Mouse (Mus musculus): ENCODE data around the gene Olfr38. TPM values are rescaled to one million over a fixed set of nuclear protein-coding genes. Genes with fewer than 3 reads are reported as not detected.

Gene Olfr38
- not detected in 2 replicates for total RNA-seq (2014; rRNA removed)
- polyA plus RNA-seq (2015; fragmentation: Nextera tagmentation; extraction: Ambion mirVana), result not detected in 2 replicates

DNA sequence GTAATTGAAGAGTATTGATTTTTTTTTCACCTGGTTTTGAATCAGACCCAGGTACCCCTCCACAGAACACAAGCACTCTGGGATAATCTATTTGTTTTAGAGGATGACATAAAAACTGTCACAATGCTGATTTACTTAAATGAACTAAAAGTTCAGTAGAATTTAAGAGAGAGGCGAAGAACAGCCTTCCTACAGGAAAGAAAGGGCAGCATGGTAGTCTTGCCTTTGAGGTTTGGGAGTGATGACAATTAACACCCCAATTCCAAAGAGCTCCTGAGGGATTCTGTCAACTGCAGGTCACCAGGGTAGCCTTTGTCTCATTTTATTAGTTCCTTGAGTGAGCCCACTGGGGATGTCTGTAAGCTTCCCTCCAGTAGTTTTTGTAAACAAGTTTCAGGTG is at the start of gene Olfr38:
Olfr38 (plus strand) TSS at position 301 of the 400 bp plus-strand sequence.
- no peak within 1 kb of the TSS for H3K9ac ChIP-seq (replicated peaks; ENCODE audit: low read length, poor library complexity, severe bottlenecking)
- no peaks in the 10 kb centered on the region for H3K4me1 ChIP-seq (ENCODE audit: insufficient read depth, low read length)
- no peaks in the 10 kb centered on the region for H3K9me3 ChIP-seq (ENCODE audit: low read length)
- no peaks in the 10 kb centered on the region for H3K36me3 ChIP-seq (ENCODE audit: insufficient read depth, low read length)
- no peak within 1 kb of the TSS for H3K4me3 ChIP-seq (ENCODE audit: low read depth, low read length)
- no peaks in the 10 kb centered on the region for H3K27me3 ChIP-seq (ENCODE audit: insufficient read depth, low read length)
- TF ChIP-seq CTCF (IDR thresholded peaks at IDR 0.05), result no peak
- ATAC-seq (ENCODE audit: low FRiP score), result no peak
- 81% methylated on average over 1 of the region's 1 CpGs for WGBS
- no peak within 1 kb of the TSS for H3K27ac ChIP-seq (ENCODE audit: low read depth, low read length)
- DNase-seq (ENCODE audit: low spot score), result no peak
- no peak within 1 kb of the TSS for H3K4me2 ChIP-seq (ENCODE audit: low read depth, low read length, poor library complexity, severe bottlenecking)

DNA sequence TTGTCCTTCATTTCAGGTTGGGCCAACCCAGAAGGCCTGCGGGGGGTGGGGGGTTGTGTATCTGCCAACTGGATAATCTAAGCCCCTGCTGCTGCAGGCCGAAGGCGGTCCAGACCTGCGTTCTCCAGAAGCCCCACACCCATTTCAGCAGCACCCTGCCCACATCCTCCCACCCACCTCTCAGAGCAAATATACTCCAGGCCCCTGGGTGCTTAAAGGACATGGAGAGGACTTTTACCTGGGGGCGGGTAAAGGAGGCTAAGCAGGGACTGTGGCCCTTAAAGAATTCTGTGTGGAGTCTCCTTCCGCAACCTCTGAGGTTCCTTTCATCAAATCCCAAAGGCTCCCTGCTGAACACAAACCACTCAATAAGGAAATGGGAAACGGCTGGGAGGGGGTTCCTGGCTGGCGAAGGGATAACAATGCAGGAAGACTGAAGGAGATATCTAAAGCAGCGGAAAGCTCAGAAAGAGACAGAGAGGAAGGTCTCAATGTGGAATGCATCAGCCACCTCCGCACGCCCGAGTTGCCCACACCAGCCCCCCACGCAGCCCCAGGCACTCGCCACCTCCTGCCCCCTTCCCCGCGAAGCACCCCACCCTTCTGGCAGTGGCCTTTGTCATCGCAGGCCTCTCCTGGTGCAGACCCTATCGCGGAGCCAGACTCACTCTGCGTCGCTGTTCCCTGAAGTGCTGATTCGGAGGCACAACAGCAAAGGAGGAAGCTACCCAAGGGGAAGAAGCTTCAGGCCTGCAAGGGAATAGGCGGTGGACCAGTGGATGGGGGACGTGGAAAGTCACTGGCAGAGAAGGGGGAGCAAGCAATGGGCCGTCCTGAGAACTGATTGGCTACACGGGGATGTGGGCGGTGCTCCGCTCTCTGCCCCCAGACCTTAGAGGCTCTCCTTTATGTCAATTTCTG is 46.7 kb upstream of the Olfr38 start, which contains the start of gene Tcaf1:
Tcaf1 (minus strand) TSS at position 798 of the 921 bp plus-strand sequence.
- H3K4me3 ChIP-seq (ENCODE audit: low read depth, low read length), result peak within 1 kb of the TSS; percentile 74
- peak within 1 kb of the TSS; percentile 72 for H3K4me2 ChIP-seq (ENCODE audit: low read depth, low read length, poor library complexity, severe bottlenecking)
- ATAC-seq (ENCODE audit: low FRiP score), result peak; percentile 99
- H3K9ac ChIP-seq (replicated peaks; ENCODE audit: low read length, poor library complexity, severe bottlenecking), result peak within 1 kb of the TSS; percentile 96
- no peaks in the 10 kb centered on the region for H3K36me3 ChIP-seq (ENCODE audit: insufficient read depth, low read length)
- 1% methylated on average over 28 of the region's 28 CpGs for WGBS
- peaks cover 14% of the 10 kb centered on the region; the same call in 1 of the 2 replicates for H3K4me1 ChIP-seq (ENCODE audit: insufficient read depth, low read length)
- no peaks in the 10 kb centered on the region for H3K27me3 ChIP-seq (ENCODE audit: insufficient read depth, low read length)
- peak within 1 kb of the TSS; percentile 99 for H3K27ac ChIP-seq (ENCODE audit: low read depth, low read length)
- DNase-seq (ENCODE audit: low spot score), result peak; percentile 96
- H3K9me3 ChIP-seq (ENCODE audit: low read length), result no peaks in the 10 kb centered on the region
- peak; percentile 12; the same call in 1 of the 2 replicates for TF ChIP-seq CTCF (IDR thresholded peaks at IDR 0.05)

DNA sequence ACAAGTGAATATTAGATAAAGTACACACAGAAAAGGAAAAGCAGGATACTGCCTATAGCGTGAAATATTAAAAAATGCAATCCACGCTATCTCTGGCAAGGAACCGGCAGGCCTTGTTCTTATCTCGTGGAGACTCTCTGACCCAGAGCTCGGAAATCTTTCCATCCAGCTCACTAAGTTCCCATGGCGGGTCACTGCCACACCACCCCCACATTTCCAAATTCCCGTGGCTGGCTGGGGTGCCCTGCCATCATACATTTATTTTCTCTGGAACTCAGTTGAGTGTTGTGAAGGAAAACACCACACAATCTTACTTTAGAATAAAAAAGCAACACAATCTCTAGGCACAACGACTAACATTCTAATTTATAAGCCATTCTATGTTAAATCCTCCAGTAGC is 41.5 kb upstream of the Olfr38 start:
- Histone ChIP-seq H3K4me1 (ENCODE audit: insufficient read depth, low read length) (no peaks in the 10 kb centered on the region), H3K27me3 (ENCODE audit: insufficient read depth, low read length) (no peaks in the 10 kb centered on the region)
- 72% methylated on average over 8 of the region's 8 CpGs for WGBS

DNA sequence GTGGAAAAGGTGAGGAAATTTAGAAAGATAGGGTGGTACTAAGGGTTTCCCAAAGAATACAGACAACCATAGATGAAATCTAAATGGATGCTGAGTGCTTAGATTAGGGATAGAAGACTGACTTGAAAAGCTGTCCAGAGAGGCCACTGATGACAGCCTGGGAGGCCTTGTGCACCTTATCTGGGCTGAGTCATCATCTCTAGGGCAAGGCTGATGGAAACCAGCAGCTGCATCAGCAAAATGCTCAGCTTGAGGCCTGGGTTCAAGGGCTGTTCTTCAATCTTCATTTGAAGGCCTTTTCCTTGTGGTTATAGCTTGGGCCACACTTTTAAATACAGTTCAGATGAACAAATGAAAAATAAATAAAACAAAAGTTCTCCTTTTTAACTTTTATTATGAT is 38.2 kb upstream of the Olfr38 start:
- H3K36me3 ChIP-seq (ENCODE audit: insufficient read depth, low read length), result no peaks in the 10 kb centered on the region
- TF ChIP-seq CTCF (IDR thresholded peaks at IDR 0.05), result no peak
- DNase-seq (ENCODE audit: low spot score), result no peak
- H3K4me1 ChIP-seq (ENCODE audit: insufficient read depth, low read length), result no peaks in the 10 kb centered on the region
- H3K27ac ChIP-seq (ENCODE audit: low read depth, low read length), result no peak overlapping the region
- no peaks in the 10 kb centered on the region for H3K27me3 ChIP-seq (ENCODE audit: insufficient read depth, low read length)
- H3K9ac ChIP-seq (replicated peaks; ENCODE audit: low read length, poor library complexity, severe bottlenecking), result no peak overlapping the region
- H3K4me3 ChIP-seq (ENCODE audit: low read depth, low read length), result no peak overlapping the region
- no peak overlapping the region for H3K4me2 ChIP-seq (ENCODE audit: low read depth, low read length, poor library complexity, severe bottlenecking)
- no peaks in the 10 kb centered on the region for H3K9me3 ChIP-seq (ENCODE audit: low read length)
- ATAC-seq (ENCODE audit: low FRiP score), result no peak

More for the DNA sequence above, 41.5 kb upstream of the Olfr38 start:
- TF ChIP-seq CTCF (IDR thresholded peaks at IDR 0.05), result no peak
- ATAC-seq (ENCODE audit: low FRiP score) (no peak), DNase-seq (ENCODE audit: low spot score) (no peak)
- no peak overlapping the region for H3K4me2 ChIP-seq (ENCODE audit: low read depth, low read length, poor library complexity, severe bottlenecking)
- H3K4me3 ChIP-seq (ENCODE audit: low read depth, low read length), result no peak overlapping the region
- H3K9ac ChIP-seq (replicated peaks; ENCODE audit: low read length, poor library complexity, severe bottlenecking), result no peak overlapping the region
- no peaks in the 10 kb centered on the region for H3K36me3 ChIP-seq (ENCODE audit: insufficient read depth, low read length)
- H3K27ac ChIP-seq (ENCODE audit: low read depth, low read length), result no peak overlapping the region
- H3K9me3 ChIP-seq (ENCODE audit: low read length), result no peaks in the 10 kb centered on the region

DNA sequence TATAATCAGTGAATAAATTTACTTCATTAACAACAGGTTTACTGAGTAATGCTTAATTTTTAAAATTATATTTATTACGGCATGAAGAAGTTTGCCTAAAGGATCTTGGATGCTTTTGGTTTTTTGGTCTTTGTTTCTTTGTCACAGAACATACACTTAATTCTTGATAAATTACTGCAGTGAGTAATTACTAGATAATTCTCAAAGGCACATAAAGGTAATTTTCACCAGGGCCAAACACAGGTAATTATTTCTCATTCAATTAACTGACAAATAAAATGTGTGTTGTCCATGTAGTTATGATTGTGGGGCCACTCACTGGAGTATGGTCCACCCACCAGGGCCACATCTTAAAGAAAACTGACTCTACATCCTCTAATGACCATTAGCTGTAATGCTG is 17.1 kb upstream of the Olfr38 start, which contains the start of gene Olfr453:
Olfr453 (plus strand) TSS at position 301 of the 400 bp plus-strand sequence.
- DNase-seq (ENCODE audit: low spot score), result no peak

DNA sequence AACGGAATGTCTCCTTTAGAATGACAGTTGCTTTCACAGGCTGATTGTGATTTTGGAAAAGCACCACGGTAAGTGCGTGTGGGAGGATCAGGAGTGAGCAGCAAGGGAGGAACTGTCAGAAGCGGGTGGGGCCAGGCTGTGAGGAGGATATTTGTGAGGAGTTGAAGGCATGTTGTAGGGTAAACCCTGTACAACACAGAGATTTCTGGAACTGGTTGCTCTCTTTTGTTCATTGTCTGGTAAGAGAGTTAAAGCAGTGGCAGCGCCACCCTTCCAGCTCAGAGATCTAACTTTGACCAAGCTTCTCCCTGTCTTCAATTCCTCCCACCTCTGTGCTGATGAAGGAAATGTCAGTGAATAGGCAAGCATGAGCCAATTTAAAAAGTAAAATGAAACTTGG is 13.9 kb upstream of the Olfr38 start:
- Histone ChIP-seq H3K9ac (replicated peaks; ENCODE audit: low read length, poor library complexity, severe bottlenecking) (no peak overlapping the region), H3K4me1 (ENCODE audit: insufficient read depth, low read length) (no peaks in the 10 kb centered on the region), H3K27me3 (ENCODE audit: insufficient read depth, low read length) (no peaks in the 10 kb centered on the region), H3K4me3 (ENCODE audit: low read depth, low read length) (no peak overlapping the region), H3K36me3 (ENCODE audit: insufficient read depth, low read length) (no peaks in the 10 kb centered on the region), H3K4me2 (ENCODE audit: low read depth, low read length, poor library complexity, severe bottlenecking) (no peak overlapping the region), H3K27ac (ENCODE audit: low read depth, low read length) (no peak overlapping the region), H3K9me3 (ENCODE audit: low read length) (no peaks in the 10 kb centered on the region)
- no peak for TF ChIP-seq CTCF (IDR thresholded peaks at IDR 0.05)
- 77% methylated on average over 5 of the region's 5 CpGs for WGBS
- ATAC-seq (ENCODE audit: low FRiP score) (no peak), DNase-seq (ENCODE audit: low spot score) (no peak)

More for the DNA sequence above, 17.1 kb upstream of the Olfr38 start, which contains the start of gene Olfr453:
- Histone ChIP-seq H3K27ac (ENCODE audit: low read depth, low read length) (no peak within 1 kb of the TSS), H3K4me2 (ENCODE audit: low read depth, low read length, poor library complexity, severe bottlenecking) (no peak within 1 kb of the TSS), H3K4me1 (ENCODE audit: insufficient read depth, low read length) (no peaks in the 10 kb centered on the region), H3K9ac (replicated peaks; ENCODE audit: low read length, poor library complexity, severe bottlenecking) (no peak within 1 kb of the TSS), H3K36me3 (ENCODE audit: insufficient read depth, low read length) (no peaks in the 10 kb centered on the region), H3K9me3 (ENCODE audit: low read length) (no peaks in the 10 kb centered on the region), H3K27me3 (ENCODE audit: insufficient read depth, low read length) (no peaks in the 10 kb centered on the region), H3K4me3 (ENCODE audit: low read depth, low read length) (no peak within 1 kb of the TSS)
- WGBS, result 88% methylated on average over 1 of the region's 1 CpGs
- TF ChIP-seq CTCF (IDR thresholded peaks at IDR 0.05), result no peak
- no peak for ATAC-seq (ENCODE audit: low FRiP score)
